7 mouse cellular contexts compared by ENCODE assay signal in the genomic region with DNA sequence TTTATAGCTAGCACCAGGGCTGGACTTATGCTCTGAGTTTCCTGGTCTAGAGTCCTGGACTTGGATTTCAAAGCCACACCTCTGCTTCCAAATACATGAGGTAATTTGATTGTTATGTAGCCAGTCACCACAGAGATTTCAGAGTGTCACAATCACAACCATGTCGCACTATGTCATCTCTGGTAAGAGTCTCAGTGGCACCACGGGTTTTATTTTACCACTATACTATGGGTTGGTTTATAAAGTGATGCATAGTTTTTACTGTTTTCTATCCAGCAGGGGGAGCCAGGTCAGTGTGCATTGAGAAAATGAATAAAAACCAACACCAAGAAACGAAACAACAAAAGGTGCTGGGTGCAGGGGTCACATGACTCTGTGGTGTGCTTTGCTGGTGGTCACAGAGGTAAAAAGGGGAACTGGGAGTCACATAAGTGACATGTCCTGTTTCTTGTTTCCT. TPM values are rescaled to one million over a fixed set of nuclear protein-coding genes. Genes with fewer than 3 reads are reported as not detected.
DNase-seq lines count a peak whose midpoint lies in the region; ATAC-seq and TF ChIP-seq lines count a peak whose summit lies in the region.

No protein-coding gene starts in this region.

- H3K9ac ChIP-seq in lung, embryonic 16.5 days (ENCODE audit: low read length): no peak overlapping the region

- ATAC-seq in lung, embryonic 16.5 days (ENCODE audit: low read depth): peak; percentile 20; the same call in 1 of the 2 replicates

- H3K36me3 ChIP-seq in lung, embryonic 16.5 days (ENCODE audit: control insufficient read depth, insufficient read depth, low read length): no peaks in the 10 kb centered on the region

- H3K4me1 ChIP-seq in embryonic fibroblast, embryonic 13.5 days (ENCODE audit: control insufficient read depth, insufficient read depth, low read length): peaks cover 27% of the 10 kb centered on the region
- H3K4me1 ChIP-seq in lung, embryonic 16.5 days (replicated peaks; ENCODE audit: control insufficient read depth, insufficient read depth, low read length): peaks cover 3% of the 10 kb centered on the region

- no peak overlapping the region for H3K4me3 ChIP-seq in left cerebral cortex, adult 2 months
- H3K4me3 ChIP-seq in embryonic fibroblast, embryonic 13.5 days (ENCODE audit: insufficient read depth, low read length): no peak overlapping the region
- no peak overlapping the region for H3K4me3 ChIP-seq in lung, embryonic 16.5 days (ENCODE audit: low read length)

- no peak overlapping the region for H3K27ac ChIP-seq in left cerebral cortex, adult 2 months
- peak overlapping the region; percentile 45; the same call in 1 of the 2 replicates for H3K27ac ChIP-seq in embryonic fibroblast, embryonic 13.5 days (ENCODE audit: insufficient read depth, low read length)
- H3K27ac ChIP-seq in lung, embryonic 16.5 days (ENCODE audit: low read length): no peak overlapping the region

- no peaks in the 10 kb centered on the region for H3K27me3 ChIP-seq in lung, embryonic 16.5 days (ENCODE audit: control insufficient read depth, insufficient read depth, low read depth, low read length)

- TF ChIP-seq CTCF in left cerebral cortex, adult 2 months (IDR thresholded peaks at IDR 0.05): peak; percentile 65
- no peak for TF ChIP-seq CTCF in embryonic fibroblast, embryonic 13.5 days (IDR thresholded peaks at IDR 0.05; ENCODE audit: borderline replicate concordance, insufficient read depth, low read length)

- no peaks in the 10 kb centered on the region for H3K9me3 ChIP-seq in lung, embryonic 16.5 days (ENCODE audit: control insufficient read depth, low read length)

- DNase-seq in left cerebral cortex, adult 2 months (ENCODE audit: extremely low spot score in 1 of 2, low spot score in 2 of 2): no peak
- no peak for DNase-seq in left cerebral cortex, adult 8-10 months (ENCODE audit: low spot score in 2 of 2)
- DNase-seq in R1 (ENCODE audit: low read depth, low spot score): peak; percentile 21
- DNase-seq in thymus, postnatal 0 days (ENCODE audit: low spot score): peak; percentile 72
- no peak for DNase-seq in left cerebral cortex, postnatal 4 days

- 22% methylated on average over 3 of the region's 3 CpGs for WGBS in lung, embryonic 16.5 days

- no peak for TF ChIP-seq POLR2A in embryonic fibroblast, embryonic 13.5 days (IDR thresholded peaks at IDR 0.05; ENCODE audit: low read depth, low read length)

- intact Hi-C loops in left cerebral cortex, adult 2 months (cut with DNase I): loop anchor here (2.0 kb wide), 2 partner anchors 46 to 150 kb away; partner anchors contain the start of gene Nucb2
- intact Hi-C loops in left cerebral cortex, postnatal 4 days (cut with DNase I): no loop called here

- no peak overlapping the region for H3K4me2 ChIP-seq in lung, embryonic 16.5 days (ENCODE audit: low read depth, low read length)

RNA-seq across cellular contexts. Expression of gene Pik3c2a, which starts 15.8 kb away (rescaled TPM):
- total RNA-seq in left cerebral cortex, adult 2 months (2021): 10 to 100 TPM; 27.1 to 30.3 TPM
- 10 to 100 TPM; 28.0 to 31.7 (median 29.5) TPM for total RNA-seq in left cerebral cortex, adult 8-10 months (2022)
- 48.3 and 57.1 TPM in 2 replicates for polyA plus RNA-seq in embryonic fibroblast, embryonic 13.5 days (2011; ENCODE audit: insufficient read length, low read depth, missing spikeins)
- polyA plus RNA-seq in lung, embryonic 16.5 days (2015; fragmentation: Nextera tagmentation; extraction: Ambion mirVana): 26.0 and 26.9 TPM in 2 replicates
- polyA plus RNA-seq in thymus, postnatal 0 days (2015; fragmentation: Nextera tagmentation; extraction: Ambion mirVana): 7.4 and 11.2 TPM in 2 replicates
- 10 to 100 TPM; 21.0 to 25.5 TPM for total RNA-seq in left cerebral cortex, postnatal 4 days (2021)

RNA-seq across cellular contexts. Expression of gene Nucb2, which starts 45.2 kb away (rescaled TPM):
- total RNA-seq in left cerebral cortex, adult 2 months (2021): 10 to 100 TPM; 22.0 to 22.3 TPM
- 10 to 100 TPM; 25.7 to 28.7 (median 28.2) TPM for total RNA-seq in left cerebral cortex, adult 8-10 months (2022)
- polyA plus RNA-seq in embryonic fibroblast, embryonic 13.5 days (2011; ENCODE audit: insufficient read length, low read depth, missing spikeins): 39.8 and 44.0 TPM in 2 replicates
- polyA plus RNA-seq in lung, embryonic 16.5 days (2015; fragmentation: Nextera tagmentation; extraction: Ambion mirVana): 23.3 and 24.2 TPM in 2 replicates
- polyA plus RNA-seq in thymus, postnatal 0 days (2015; fragmentation: Nextera tagmentation; extraction: Ambion mirVana): 5.0 and 5.2 TPM in 2 replicates
- total RNA-seq in left cerebral cortex, postnatal 4 days (2021): 10 to 100 TPM; 38.6 to 43.5 TPM

Comparison
In these comparisons a context has a peak if more than half of its experiments do, and no peak if none do; other contexts are left out.
1. DNase-seq: peak in R1 (single experiment) and thymus, postnatal 0 days (single experiment); none in left cerebral cortex, adult 2 months (0 of 2), left cerebral cortex, adult 8-10 months (0 of 2) and left cerebral cortex, postnatal 4 days (single experiment).